Mouse (Mus musculus) thymus, adult 2 months (tissue): ENCODE results near the gene Cry1.

Source experiments
- CTCF ChIP-seq: fragments of 200-500 bp; IDR thresholded peaks from 2 replicates; pipeline ENCODE4 v1.5.1; 2012; ENCODE audit warnings: mild to moderate bottlenecking, control low read depth, low read length, moderate library complexity, borderline replicate concordance; ENCODE audit not compliant: control insufficient read depth, poor library complexity, insufficient read depth; ENCODE audit errors: extremely low read depth
- POLR2A ChIP-seq: fragments of 200-500 bp; IDR thresholded peaks from 2 replicates; pipeline ENCODE4 v1.6.1; 2012; ENCODE audit warnings: mild to moderate bottlenecking, low read length, control low read depth, moderate library complexity; ENCODE audit not compliant: control insufficient read depth, poor library complexity, insufficient read depth; ENCODE audit errors: extremely low read depth

GRCm38 (mm10) chr10:85165306-85165705 is 19.6 kb downstream of the Cry1 start:
- TF ChIP-seq CTCF (no peak), POLR2A (no peak)
